Mouse (Mus musculus) testis, postnatal 10 days (tissue): ENCODE results near the gene Ephb1.

Experiments used
- DNase-seq: peaks from one replicate; pipeline ENCODE4 v3.0.0; 2021; ENCODE audit warnings: low spot score

Gene Ephb1

GRCm38 (mm10) chr9:102305432-102306100, 48.9 kb downstream of the Ephb1 start:
- DNase-seq, result no peak

DNA sequence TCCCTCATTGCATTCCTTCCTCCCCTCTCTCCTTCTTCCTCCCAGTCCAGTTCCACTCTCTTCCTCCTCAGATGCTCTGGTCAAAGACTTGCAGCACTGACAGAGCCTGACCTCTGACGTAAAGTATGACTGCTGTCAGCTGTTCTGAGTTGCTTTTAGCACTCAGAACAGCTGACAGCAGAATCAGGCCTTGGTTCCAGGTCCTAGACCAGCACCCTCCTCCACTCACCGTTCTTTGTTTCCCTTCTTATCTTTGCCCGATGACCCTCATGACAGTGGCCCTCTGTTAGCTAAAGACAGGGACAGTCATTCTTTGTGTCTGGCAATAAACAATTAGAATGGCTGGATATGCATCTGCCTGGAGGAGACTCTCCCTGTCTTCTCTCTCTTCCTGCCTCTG, 49.7 kb downstream of the Ephb1 start:
- no peak for DNase-seq

DNA sequence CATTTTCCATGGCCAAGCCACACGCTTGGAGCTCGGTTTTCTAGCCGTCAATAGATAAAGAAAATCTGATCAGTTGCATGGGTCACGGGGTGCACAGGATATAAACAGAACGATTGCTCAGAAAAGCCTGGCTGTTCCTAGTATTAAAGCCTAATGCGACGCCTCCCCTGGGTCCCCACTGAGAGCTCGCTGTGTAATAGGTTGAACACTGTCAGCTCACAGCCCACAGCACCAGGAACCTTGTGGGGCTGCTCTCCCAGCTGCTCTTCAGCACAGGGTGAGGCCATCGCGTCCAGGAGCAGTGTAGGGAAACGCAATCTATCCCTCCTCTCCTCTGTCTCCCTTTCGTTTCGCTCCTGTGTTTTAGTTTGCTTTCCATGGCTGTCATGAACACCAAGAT, 50.6 kb downstream of the Ephb1 start:
- no peak for DNase-seq

DNA sequence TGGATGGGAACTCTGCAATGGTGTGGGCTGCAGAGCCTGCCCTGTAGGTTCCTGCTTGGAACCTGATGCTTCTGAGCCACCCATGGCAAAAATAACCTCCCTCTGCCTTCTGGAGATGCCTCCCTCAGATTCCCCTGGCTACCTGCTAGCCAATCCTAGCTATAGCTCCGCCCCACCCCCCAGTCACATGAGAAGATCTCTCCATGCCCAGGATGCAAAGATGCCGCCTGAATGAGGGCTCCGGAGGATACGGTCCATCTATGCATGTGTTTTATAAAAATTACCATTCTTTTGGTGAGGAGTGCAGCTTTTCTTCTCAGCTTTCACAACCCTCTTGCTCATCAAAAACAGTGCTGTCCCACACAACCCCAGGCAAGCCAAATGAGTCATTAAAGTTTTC, 53.5 kb downstream of the Ephb1 start:
- DNase-seq, result no peak

DNA sequence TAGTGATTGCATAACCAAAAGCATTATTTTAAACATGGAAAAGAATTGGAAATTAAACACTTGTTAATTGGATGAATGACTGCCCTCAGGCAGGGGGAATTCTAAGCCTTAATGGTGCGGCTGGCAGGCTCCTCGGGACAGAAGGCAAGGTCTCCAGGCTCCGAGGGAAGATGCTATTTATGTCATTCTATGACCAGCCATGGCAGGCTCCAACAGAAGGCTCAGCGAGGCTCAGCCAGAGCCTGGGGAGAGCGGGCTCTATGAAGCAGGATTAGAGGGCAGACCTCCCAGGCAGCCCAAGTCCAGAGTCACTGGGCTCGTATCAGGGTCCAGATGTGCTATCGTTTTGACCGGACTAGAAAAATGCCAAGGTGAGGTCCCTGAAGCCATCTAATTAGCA, 55.8 kb downstream of the Ephb1 start:
- DNase-seq, result no peak

- DNase-seq, result no peak
Observed at GRCm38 (mm10) chr9:102297986-102298385, 56.5 kb downstream of the Ephb1 start.

- DNase-seq, result no peak
Observed at GRCm38 (mm10) chr9:102297176-102297575, 57.3 kb downstream of the Ephb1 start.

- no peak for DNase-seq
Observed at GRCm38 (mm10) chr9:102293605-102294004, 60.9 kb downstream of the Ephb1 start.

DNA sequence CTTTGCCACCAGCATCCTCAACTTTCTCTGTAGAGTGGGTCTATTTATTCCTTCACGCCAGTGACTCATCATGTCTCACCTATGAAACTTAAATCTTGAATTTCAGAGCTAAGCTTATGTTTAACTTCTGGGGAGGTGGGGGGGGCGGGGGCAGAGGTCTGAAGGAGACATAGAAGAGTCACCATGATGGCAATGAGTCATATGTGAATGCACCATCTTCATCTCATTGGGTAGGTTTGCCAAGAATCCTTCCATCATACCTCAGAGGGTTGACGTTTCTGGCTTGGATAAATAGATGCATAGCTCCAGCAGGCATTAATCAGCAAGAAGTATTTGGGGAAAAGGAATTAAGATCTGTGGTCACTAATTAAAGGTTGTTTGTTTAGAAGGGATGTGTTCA, 63.3 kb downstream of the Ephb1 start:
- no peak for DNase-seq

DNA sequence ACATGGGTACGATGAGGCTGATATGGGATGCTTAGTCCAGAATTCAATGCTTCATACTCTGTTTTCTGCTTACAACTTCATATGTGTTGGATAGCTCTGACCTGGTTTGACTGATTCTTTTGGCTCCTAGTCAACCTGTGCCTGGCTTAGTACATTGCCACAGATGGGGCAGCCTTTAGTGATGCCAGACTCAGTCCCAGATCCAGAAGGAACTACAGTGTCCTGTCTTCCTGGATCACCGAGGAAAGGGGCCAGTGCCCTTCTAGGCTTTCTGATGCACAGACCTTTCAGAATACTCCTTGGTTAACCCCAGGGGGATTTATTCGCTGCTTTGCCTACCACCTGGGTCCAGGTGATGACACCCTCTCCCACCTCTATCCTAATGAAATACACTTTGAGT, 66.1 kb downstream of the Ephb1 start:
- DNase-seq, result no peak

GRCm38 (mm10) chr9:102275931-102276330, 78.6 kb downstream of the Ephb1 start:
- DNase-seq, result no peak

GRCm38 (mm10) chr9:102274016-102274415, 80.5 kb downstream of the Ephb1 start:
- no peak for DNase-seq

GRCm38 (mm10) chr9:102273469-102273808, 81.1 kb downstream of the Ephb1 start:
- no peak for DNase-seq

DNA sequence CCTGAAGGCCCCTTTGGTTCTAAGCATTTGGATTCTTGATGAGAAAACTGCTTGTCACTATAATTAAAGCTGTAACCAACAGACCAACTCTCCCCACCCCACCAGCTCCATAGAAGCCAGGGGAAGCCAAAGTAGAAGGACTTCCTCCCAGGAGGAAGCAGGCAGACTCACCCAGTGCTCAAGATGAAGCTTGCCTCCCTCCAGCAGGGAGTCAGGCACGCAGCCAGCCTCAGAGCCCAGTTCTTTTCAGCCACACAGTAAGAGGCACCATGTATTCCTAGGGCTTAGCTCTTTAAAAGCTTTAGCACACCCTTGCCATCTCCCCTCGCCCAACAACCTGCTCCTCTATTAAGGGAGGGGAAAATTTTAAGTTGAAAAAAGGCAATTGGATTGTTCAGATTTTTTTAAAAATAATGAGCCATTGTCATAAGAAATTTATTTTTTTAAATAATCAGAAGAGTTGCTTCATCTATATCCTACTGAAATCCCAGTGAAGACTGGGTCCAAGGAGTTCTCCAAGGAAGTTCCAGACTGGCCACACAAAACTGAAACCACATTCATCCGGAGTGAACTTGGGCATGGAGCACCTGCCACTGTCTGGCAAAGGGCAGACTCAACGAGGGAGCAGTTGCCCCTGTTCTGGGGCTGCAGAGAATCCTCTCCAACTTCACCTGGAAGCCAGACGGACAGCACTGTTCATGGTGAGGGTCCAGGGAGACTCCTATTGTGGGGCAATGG, 81.6 kb downstream of the Ephb1 start:
- DNase-seq, result no peak

GRCm38 (mm10) chr9:102270496-102270895, 84.0 kb downstream of the Ephb1 start:
- no peak for DNase-seq

- DNase-seq, result peak; percentile 69
Observed at GRCm38 (mm10) chr9:102267311-102268027, 87.0 kb downstream of the Ephb1 start.

GRCm38 (mm10) chr9:102263760-102264159, 90.7 kb downstream of the Ephb1 start:
- DNase-seq, result no peak

DNA sequence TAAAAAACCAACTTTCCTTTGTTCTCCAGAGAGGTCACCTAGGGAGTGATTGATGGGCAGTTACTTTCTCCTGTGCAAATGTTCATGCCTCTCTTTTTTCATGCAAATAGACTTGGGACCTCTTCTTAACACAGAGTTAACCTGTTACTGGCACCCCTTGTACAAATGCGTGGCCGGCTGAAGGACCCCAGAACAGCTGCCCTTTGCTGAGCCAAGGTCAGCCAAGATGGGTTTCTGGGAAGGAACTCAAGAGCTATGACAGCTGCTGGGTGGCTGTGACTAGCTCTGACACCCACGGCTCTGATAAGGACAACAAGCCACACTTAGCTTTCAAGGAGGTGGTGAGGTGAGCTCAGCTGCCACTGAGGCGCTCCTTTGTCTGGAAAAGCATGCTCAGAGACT, 92.4 kb downstream of the Ephb1 start:
- no peak for DNase-seq

DNA sequence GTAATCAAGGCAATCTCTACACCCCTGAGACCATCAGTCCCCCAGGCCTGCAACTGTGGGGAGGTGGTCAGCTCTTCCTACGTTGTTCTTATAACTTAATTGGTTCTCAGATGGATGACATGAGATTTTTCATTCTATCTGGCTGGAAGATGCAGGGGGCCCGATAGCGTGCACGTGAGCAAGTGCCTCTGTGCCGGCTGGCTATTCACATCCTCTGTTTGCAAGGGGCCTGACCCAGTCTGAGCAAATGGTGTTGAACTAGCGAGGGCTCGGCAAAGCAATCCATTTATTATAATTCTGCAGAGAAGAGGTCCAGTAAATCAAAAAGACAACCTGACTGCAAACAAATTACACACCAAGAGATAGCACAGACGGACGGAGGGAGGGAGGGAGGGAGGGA, 93.0 kb downstream of the Ephb1 start:
- DNase-seq, result no peak

- DNase-seq, result no peak
Observed at GRCm38 (mm10) chr9:102256407-102256806, 98.1 kb downstream of the Ephb1 start.

- DNase-seq, result no peak
Observed at GRCm38 (mm10) chr9:102255803-102256202, 98.7 kb downstream of the Ephb1 start.

DNA sequence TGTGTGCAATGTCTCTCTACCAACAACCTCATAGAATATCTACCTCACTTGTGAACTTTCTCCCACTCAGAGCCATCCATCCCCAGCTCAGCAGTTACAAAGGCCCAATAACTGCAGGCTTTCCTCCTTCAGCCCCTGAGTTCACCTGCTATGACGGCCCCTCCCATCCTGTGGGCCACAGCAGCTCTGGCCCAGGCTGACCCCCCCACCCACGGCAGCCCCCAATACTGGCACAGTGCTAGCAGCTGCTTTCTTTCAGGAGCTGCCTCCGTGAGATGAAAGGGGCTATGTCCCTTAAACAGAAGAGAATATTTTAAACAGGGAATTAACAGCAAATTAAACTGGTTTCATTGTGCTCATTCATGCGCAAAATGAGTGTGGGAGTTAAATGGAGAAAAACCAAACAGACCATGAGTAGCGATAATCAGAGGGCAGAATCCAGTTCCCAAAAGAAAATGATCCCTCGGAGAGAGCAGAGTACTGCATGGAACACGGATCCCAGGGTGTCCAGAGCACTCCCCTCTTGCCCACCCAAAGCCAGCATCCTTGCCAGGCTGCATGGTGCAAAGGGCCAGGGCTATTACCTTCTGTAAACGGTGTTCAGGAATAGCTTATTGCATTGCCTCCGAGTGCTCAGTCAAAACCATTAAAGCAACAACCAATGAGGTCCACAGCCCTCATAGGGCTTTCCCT, 105.2 kb downstream of the Ephb1 start:
- DNase-seq, result no peak

GRCm38 (mm10) chr9:102245551-102245950, 108.9 kb downstream of the Ephb1 start:
- no peak for DNase-seq
